Mouse (Mus musculus): ENCODE results near the gene Cdk15. TPM values are rescaled to one million over a fixed set of nuclear protein-coding genes. Genes with fewer than 3 reads are reported as not detected.

Gene Cdk15
- polyA plus RNA-seq, 1 experiment = 0.44 TPM

DNA sequence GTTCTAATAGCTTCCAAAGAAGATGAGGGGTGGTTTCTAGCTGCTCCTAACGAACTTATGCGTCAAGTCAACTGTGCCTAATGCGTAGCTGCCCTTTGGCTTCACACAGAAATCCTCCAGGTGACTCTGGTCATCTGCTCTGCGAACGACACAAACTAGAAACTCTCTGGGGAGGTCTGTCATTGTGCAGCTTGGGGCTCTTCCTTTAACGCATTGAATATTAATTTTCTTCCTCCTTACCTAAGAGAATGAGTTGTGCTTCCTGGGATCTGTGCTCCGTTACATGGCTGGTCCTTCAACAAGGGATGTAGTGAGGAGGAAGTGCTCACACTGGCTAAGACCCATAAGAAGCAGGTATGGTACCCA, 112.6 kb downstream of the Cdk15 start:
- no peak for TF ChIP-seq POLR2AphosphoS2 (IDR thresholded peaks at IDR 0.05; ENCODE audit: insufficient read length, low read depth)
- no peak for TF ChIP-seq MYOD1 (IDR thresholded peaks at IDR 0.05; ENCODE audit: control insufficient read depth in 1 of 3, insufficient read length in 2 of 3, low read depth in 2 of 3)
- no peak for TF ChIP-seq TCF3 (IDR thresholded peaks at IDR 0.05; ENCODE audit: insufficient read length, low read depth)
- no peak for TF ChIP-seq CEBPB (IDR thresholded peaks at IDR 0.05; ENCODE audit: insufficient read depth, poor library complexity, severe bottlenecking)
- TF ChIP-seq SRF (IDR thresholded peaks at IDR 0.05; ENCODE audit: control insufficient read depth, insufficient read length, low read depth) = no peak
- no peak for TF ChIP-seq POLR2A (IDR thresholded peaks at IDR 0.05; ENCODE audit: insufficient read length, low read depth)
- TF ChIP-seq E2F4 (IDR thresholded peaks at IDR 0.05; ENCODE audit: insufficient read depth) = no peak
- H3K79me2 ChIP-seq (ENCODE audit: control insufficient read depth, insufficient read depth) = no peaks in the 10 kb centered on the region
- no peaks in the 10 kb centered on the region for H3K36me3 ChIP-seq (ENCODE audit: control insufficient read depth, insufficient read depth)
- H3K4me3 ChIP-seq = no peak overlapping the region
- no peak overlapping the region for H3ac ChIP-seq (ENCODE audit: control insufficient read depth, insufficient read length)
- H3K4me2 ChIP-seq (ENCODE audit: low read depth) = no peak overlapping the region
- peaks cover 14% of the 10 kb centered on the region for H3K27me3 ChIP-seq (ENCODE audit: control insufficient read depth, insufficient read depth, insufficient read length)

DNA sequence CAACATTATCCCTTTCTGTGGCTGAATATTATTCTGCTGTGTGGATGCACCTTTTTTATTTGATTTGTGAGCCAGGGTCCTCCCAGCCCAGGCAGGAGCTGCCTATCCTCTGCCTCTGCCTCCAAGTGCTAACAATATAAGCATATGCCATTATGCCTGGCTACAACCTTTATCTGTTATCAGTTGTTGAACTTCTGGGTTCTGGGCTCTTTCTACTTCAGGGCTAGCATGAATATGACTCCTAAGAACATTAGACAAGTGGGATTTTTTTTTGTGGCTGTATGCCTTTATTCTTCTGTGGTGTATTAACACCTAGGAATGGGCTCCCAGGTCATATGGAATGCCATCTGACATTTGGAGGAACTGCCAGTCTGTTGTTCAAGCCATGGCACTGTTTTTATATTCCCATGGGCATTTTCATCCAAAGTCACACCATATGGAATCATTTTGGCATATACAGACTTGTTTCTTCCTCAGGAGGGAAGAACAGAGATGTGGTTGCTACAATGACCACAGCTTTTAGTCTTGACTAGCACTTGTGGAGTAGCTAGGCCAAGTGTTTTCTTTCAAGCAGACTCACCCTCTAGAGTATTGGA, 113.7 kb downstream of the Cdk15 start:
- no peak overlapping the region for H3ac ChIP-seq (ENCODE audit: control insufficient read depth, insufficient read length)
- H3K79me2 ChIP-seq (ENCODE audit: control insufficient read depth, insufficient read depth) = no peaks in the 10 kb centered on the region
- H3K4me3 ChIP-seq = no peak overlapping the region
- H3K36me3 ChIP-seq (ENCODE audit: control insufficient read depth, insufficient read depth) = no peaks in the 10 kb centered on the region
- peaks cover 14% of the 10 kb centered on the region for H3K27me3 ChIP-seq (ENCODE audit: control insufficient read depth, insufficient read depth, insufficient read length)
- no peak overlapping the region for H3K4me2 ChIP-seq (ENCODE audit: low read depth)
- TF ChIP-seq MYOD1 (IDR thresholded peaks at IDR 0.05; ENCODE audit: control insufficient read depth in 1 of 3, insufficient read length in 2 of 3, low read depth in 2 of 3) (no peak), TCF12 (IDR thresholded peaks at IDR 0.05; ENCODE audit: insufficient read depth, poor library complexity, severe bottlenecking) (no peak), CEBPB (IDR thresholded peaks at IDR 0.05; ENCODE audit: insufficient read depth, poor library complexity, severe bottlenecking) (no peak), POLR2A (IDR thresholded peaks at IDR 0.05; ENCODE audit: insufficient read length, low read depth) (no peak), MYOG (IDR thresholded peaks at IDR 0.05; ENCODE audit: control insufficient read depth in 1 of 3, insufficient read depth in 1 of 3, insufficient read length in 2 of 3, low read depth in 2 of 3) (no peak)

DNA sequence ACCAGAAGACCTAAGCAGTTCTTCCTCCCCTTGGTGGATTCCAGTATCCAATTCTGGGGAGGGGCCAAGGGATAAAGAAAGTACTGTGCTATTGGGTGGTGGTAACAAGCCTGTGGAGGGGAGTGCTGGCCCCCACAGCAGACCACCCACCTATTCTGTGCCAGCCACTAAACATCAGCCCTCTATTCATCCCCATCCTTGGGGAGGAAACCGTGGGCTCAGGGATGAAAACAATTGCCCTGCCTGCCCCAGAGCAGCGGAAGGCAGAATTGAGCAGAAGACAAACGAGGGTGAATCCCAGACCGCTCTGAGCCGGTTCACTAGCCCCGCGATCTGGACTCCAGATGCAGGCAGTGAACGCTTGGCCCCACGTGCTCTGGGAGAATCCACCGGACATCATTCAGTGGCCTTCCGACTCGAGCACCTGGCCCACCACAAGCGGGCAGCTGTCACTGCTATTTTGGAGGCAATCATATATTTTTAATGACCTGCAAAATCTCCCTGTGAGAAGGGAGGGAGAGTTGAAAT, 119.4 kb downstream of the Cdk15 start:
- H3K27me3 ChIP-seq (ENCODE audit: control insufficient read depth, insufficient read depth, insufficient read length) = no peaks in the 10 kb centered on the region
- H3K4me2 ChIP-seq (ENCODE audit: low read depth) = peak overlapping the region; percentile 12
- no peaks in the 10 kb centered on the region for H3K36me3 ChIP-seq (ENCODE audit: control insufficient read depth, insufficient read depth)

DNA sequence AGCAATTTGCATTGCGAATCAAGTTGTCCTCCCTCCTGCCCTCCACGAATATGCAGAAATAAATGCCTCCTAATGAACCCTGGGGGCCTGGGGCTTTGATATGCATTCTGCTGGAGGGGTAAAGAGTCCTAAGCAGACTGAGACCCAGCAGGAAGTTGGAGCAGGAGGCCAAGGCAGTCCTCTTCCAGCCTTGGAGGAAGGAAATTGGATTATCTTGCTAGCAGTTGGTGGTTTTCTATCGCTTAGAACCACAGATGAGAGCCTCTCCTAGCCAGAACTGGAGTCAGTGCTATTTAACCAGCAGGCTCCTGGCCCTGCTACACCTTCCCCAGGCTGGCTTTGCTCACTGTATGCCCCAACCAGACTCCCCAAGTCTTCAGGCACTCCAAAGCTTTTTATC, 119.9 kb downstream of the Cdk15 start:
- H3ac ChIP-seq (ENCODE audit: control insufficient read depth, insufficient read length) = no peak overlapping the region
- no peaks in the 10 kb centered on the region for H3K79me2 ChIP-seq (ENCODE audit: control insufficient read depth, insufficient read depth)
- TF ChIP-seq TCF3 (IDR thresholded peaks at IDR 0.05; ENCODE audit: insufficient read length, low read depth) = no peak
- TF ChIP-seq MAX (IDR thresholded peaks at IDR 0.05; ENCODE audit: low read depth) = no peak
- no peaks in the 10 kb centered on the region for H3K27me3 ChIP-seq (ENCODE audit: control insufficient read depth, insufficient read depth, insufficient read length)
- H3K4me3 ChIP-seq = no peak overlapping the region
- H3K4me2 ChIP-seq (ENCODE audit: low read depth) = peak overlapping the region; percentile 12
- H3K36me3 ChIP-seq (ENCODE audit: control insufficient read depth, insufficient read depth) = no peaks in the 10 kb centered on the region

More for the DNA sequence above, 119.4 kb downstream of the Cdk15 start:
- H3K79me2 ChIP-seq (ENCODE audit: control insufficient read depth, insufficient read depth) = no peaks in the 10 kb centered on the region
- H3ac ChIP-seq (ENCODE audit: control insufficient read depth, insufficient read length) = no peak overlapping the region
- no peak overlapping the region for H3K4me3 ChIP-seq
- TF ChIP-seq MYOD1 (IDR thresholded peaks at IDR 0.05; ENCODE audit: control insufficient read depth in 1 of 3, insufficient read length in 2 of 3, low read depth in 2 of 3) (peak; percentile 32 to 92 (median 66)), MAX (IDR thresholded peaks at IDR 0.05; ENCODE audit: low read depth) (no peak), TCF3 (IDR thresholded peaks at IDR 0.05; ENCODE audit: insufficient read length, low read depth) (peak; percentile 21), MYOG (IDR thresholded peaks at IDR 0.05; ENCODE audit: control insufficient read depth in 1 of 3, insufficient read depth in 1 of 3, insufficient read length in 2 of 3, low read depth in 2 of 3) (peak; percentile 51 to 85 (median 70))

DNA sequence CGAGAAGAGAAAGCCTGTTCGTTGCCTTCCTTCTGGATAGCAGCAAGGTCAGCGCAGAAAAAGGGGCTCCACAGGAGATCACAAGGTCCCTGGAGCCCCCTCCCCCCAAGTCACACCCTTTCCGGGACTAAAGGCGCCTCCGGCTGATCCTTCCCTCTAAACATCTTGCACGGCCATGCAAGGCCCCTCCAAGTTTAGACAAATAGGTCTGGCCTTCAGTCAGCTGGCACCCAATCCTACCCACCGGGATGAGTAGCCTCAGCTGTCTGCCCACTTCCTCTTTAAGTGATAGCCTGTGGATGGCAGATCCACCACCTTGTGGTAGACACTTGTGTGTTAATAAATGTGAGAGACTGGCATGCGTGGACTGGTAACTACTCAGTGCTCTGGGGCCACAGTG, 120.6 kb downstream of the Cdk15 start:
- Histone ChIP-seq H3K4me3 (no peak overlapping the region), H3K36me3 (ENCODE audit: control insufficient read depth, insufficient read depth) (no peaks in the 10 kb centered on the region), H3K79me2 (ENCODE audit: control insufficient read depth, insufficient read depth) (no peaks in the 10 kb centered on the region), H3K4me2 (ENCODE audit: low read depth) (peak overlapping the region; percentile 24), H3ac (ENCODE audit: control insufficient read depth, insufficient read length) (no peak overlapping the region), H3K27me3 (ENCODE audit: control insufficient read depth, insufficient read depth, insufficient read length) (no peaks in the 10 kb centered on the region)
- peak in 2 of 3 experiments; percentile 6 to 76 for TF ChIP-seq MYOG (IDR thresholded peaks at IDR 0.05; ENCODE audit: control insufficient read depth in 1 of 3, insufficient read depth in 1 of 3, insufficient read length in 2 of 3, low read depth in 2 of 3)
- TF ChIP-seq E2F4 (IDR thresholded peaks at IDR 0.05; ENCODE audit: insufficient read depth) = no peak
- TF ChIP-seq TCF3 (IDR thresholded peaks at IDR 0.05; ENCODE audit: insufficient read length, low read depth) = no peak
- TF ChIP-seq MYOD1 (IDR thresholded peaks at IDR 0.05; ENCODE audit: control insufficient read depth in 1 of 3, insufficient read length in 2 of 3, low read depth in 2 of 3) = peak in 2 of 3 experiments; percentile 34 to 83
- TF ChIP-seq SRF (IDR thresholded peaks at IDR 0.05; ENCODE audit: control insufficient read depth, insufficient read length, low read depth) = no peak
- TF ChIP-seq CEBPB (IDR thresholded peaks at IDR 0.05; ENCODE audit: insufficient read depth, poor library complexity, severe bottlenecking) = no peak

DNA sequence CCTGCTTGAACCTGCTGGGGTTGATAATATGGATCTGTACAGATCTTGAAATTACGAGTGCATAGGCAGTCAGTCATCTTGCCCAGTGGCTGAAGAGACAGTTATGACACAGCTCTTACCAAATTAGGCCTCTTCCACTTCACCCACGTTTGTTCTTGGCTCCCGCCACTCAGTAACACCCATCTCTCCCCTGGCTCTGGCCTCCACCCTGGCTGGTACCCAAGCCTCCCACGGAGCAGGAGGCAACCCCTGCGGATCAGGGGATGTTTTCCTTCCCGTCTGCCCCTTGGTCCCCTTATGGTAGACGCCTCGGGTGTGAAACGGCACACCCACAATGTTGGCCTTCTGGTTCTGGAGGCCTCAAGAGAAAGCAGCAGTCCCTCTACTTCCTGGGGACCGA, 124.2 kb downstream of the Cdk15 start:
- no peaks in the 10 kb centered on the region for H3K27me3 ChIP-seq (ENCODE audit: control insufficient read depth, insufficient read depth, insufficient read length)
- no peak overlapping the region for H3K4me3 ChIP-seq
- H3ac ChIP-seq (ENCODE audit: control insufficient read depth, insufficient read length) = no peak overlapping the region
- H3K79me2 ChIP-seq (ENCODE audit: control insufficient read depth, insufficient read depth) = no peaks in the 10 kb centered on the region
- no peak overlapping the region for H3K4me2 ChIP-seq (ENCODE audit: low read depth)
- TF ChIP-seq SRF (IDR thresholded peaks at IDR 0.05; ENCODE audit: control insufficient read depth, insufficient read length, low read depth) (no peak), MYOD1 (IDR thresholded peaks at IDR 0.05; ENCODE audit: control insufficient read depth in 1 of 3, insufficient read length in 2 of 3, low read depth in 2 of 3) (peak in 1 of 3 experiments; percentile 21), E2F4 (IDR thresholded peaks at IDR 0.05; ENCODE audit: insufficient read depth) (no peak)
- no peaks in the 10 kb centered on the region for H3K36me3 ChIP-seq (ENCODE audit: control insufficient read depth, insufficient read depth)
